Mouse (Mus musculus): Measurements from ENCODE around the gene Dalrd3. TPM values are rescaled to one million over a fixed set of nuclear protein-coding genes. Genes with fewer than 3 reads are reported as not detected.
A peak's percentile ranks its signal among the peaks of the same experiment; 100 is the strongest.

The Dalrd3 gene
- polyA plus RNA-seq, 1 experiment from 2014 or later: 230 TPM

GRCm38 (mm10) chr9:108575321-108576297 is 5.9 kb downstream of the Dalrd3 start:
- no peak overlapping the region for H3K9ac ChIP-seq
- no peak overlapping the region for H3K27ac ChIP-seq
- no peak for ATAC-seq
- no peaks in the 10 kb centered on the region for H3K27me3 ChIP-seq
- WGBS: 90% methylated on average over 37 of the region's 37 CpGs
- peak overlapping the region; percentile 88 for H3K4me2 ChIP-seq
- peaks cover 59% of the 10 kb centered on the region for H3K36me3 ChIP-seq (ENCODE audit: poor library complexity, severe bottlenecking)
- H3K4me1 ChIP-seq: peaks cover 60% of the 10 kb centered on the region
- no peaks in the 10 kb centered on the region for H3K9me3 ChIP-seq (replicated peaks)
- H3K4me3 ChIP-seq: 0 out of 2 replicates have a peak overlapping the region, but pooled peaks have one; percentile 76

GRCm38 (mm10) chr9:108577025-108577424 is 7.3 kb downstream of the Dalrd3 start:
- Histone ChIP-seq H3K9me3 (replicated peaks) (no peaks in the 10 kb centered on the region), H3K27ac (no peak overlapping the region), H3K27me3 (no peaks in the 10 kb centered on the region), H3K4me2 (peak overlapping the region; percentile 88), H3K9ac (peak overlapping the region; percentile 72), H3K4me1 (peaks cover 55% of the 10 kb centered on the region), H3K4me3 (peak overlapping the region; percentile 76), H3K36me3 (ENCODE audit: poor library complexity, severe bottlenecking) (peaks cover 55% of the 10 kb centered on the region)
- no peak for ATAC-seq
- 43% methylated on average over 6 of the region's 6 CpGs for WGBS

GRCm38 (mm10) chr9:108577934-108578544 is 8.4 kb downstream of the Dalrd3 start:
- H3K4me1 ChIP-seq: peaks cover 55% of the 10 kb centered on the region
- WGBS: under 1% methylated on average over 24 of the region's 24 CpGs
- H3K27me3 ChIP-seq: no peaks in the 10 kb centered on the region
- H3K27ac ChIP-seq: peak overlapping the region; percentile 95
- H3K4me3 ChIP-seq: peak overlapping the region; percentile 76
- peak; percentile 26 for ATAC-seq
- H3K4me2 ChIP-seq: peak overlapping the region; percentile 88
- peaks cover 51% of the 10 kb centered on the region for H3K36me3 ChIP-seq (ENCODE audit: poor library complexity, severe bottlenecking)
- peak overlapping the region; percentile 72 for H3K9ac ChIP-seq
- H3K9me3 ChIP-seq (replicated peaks): no peaks in the 10 kb centered on the region

GRCm38 (mm10) chr9:108578545-108579343 is 9.1 kb downstream of the Dalrd3 start, which contains the start of gene Wdr6:
TSS of gene Wdr6 (minus strand) at chr9:108578739.
- Histone ChIP-seq H3K4me2 (peak within 1 kb of the TSS; percentile 88), H3K9me3 (replicated peaks) (no peaks in the 10 kb centered on the region), H3K4me1 (peaks cover 51% of the 10 kb centered on the region), H3K27me3 (no peaks in the 10 kb centered on the region), H3K9ac (peak within 1 kb of the TSS; percentile 72), H3K27ac (peak within 1 kb of the TSS; percentile 95), H3K36me3 (ENCODE audit: poor library complexity, severe bottlenecking) (peaks cover 44% of the 10 kb centered on the region), H3K4me3 (peak within 1 kb of the TSS; percentile 76)
- ATAC-seq: peak; percentile 97
- WGBS: 3% methylated on average over 51 of the region's 51 CpGs

- Histone ChIP-seq H3K27ac (peak overlapping the region; percentile 95), H3K36me3 (ENCODE audit: poor library complexity, severe bottlenecking) (peaks cover 38% of the 10 kb centered on the region), H3K9ac (peak overlapping the region; percentile 72), H3K4me1 (peaks cover 46% of the 10 kb centered on the region), H3K9me3 (replicated peaks) (no peaks in the 10 kb centered on the region), H3K4me2 (peak overlapping the region; percentile 88), H3K27me3 (no peaks in the 10 kb centered on the region), H3K4me3 (peak overlapping the region; percentile 76)
- ATAC-seq: no peak
- WGBS: 68% methylated on average over 5 of the region's 5 CpGs
These were observed 9.6 kb downstream of the Dalrd3 start for GRCm38 (mm10) chr9:108579344-108579690.

GRCm38 (mm10) chr9:108587571-108588180 is 18.0 kb downstream of the Dalrd3 start:
- WGBS: 0% methylated on average over 14 of the region's 14 CpGs
- Histone ChIP-seq H3K4me2 (peak overlapping the region; percentile 58), H3K36me3 (ENCODE audit: poor library complexity, severe bottlenecking) (0 out of 2 replicates have a peak, but pooled peaks cover under 1% of the 10 kb centered on the region), H3K9ac (peak overlapping the region; percentile 58), H3K27me3 (no peaks in the 10 kb centered on the region), H3K4me1 (peaks cover 40% of the 10 kb centered on the region), H3K4me3 (peak overlapping the region; percentile 22), H3K27ac (peak overlapping the region; percentile 97), H3K9me3 (replicated peaks) (no peaks in the 10 kb centered on the region)
- peak; percentile 98 for ATAC-seq

- 69% methylated on average over 5 of the region's 5 CpGs for WGBS
- no peak for ATAC-seq
- H3K4me3 ChIP-seq: no peak overlapping the region
- H3K9ac ChIP-seq: no peak overlapping the region
- H3K4me1 ChIP-seq: peaks cover 40% of the 10 kb centered on the region
- peak overlapping the region; percentile 97 for H3K27ac ChIP-seq
- H3K36me3 ChIP-seq (ENCODE audit: poor library complexity, severe bottlenecking): peaks cover 9% of the 10 kb centered on the region; the same call in 1 of the 2 replicates
- no peak overlapping the region for H3K4me2 ChIP-seq
- no peaks in the 10 kb centered on the region for H3K27me3 ChIP-seq
- H3K9me3 ChIP-seq (replicated peaks): no peaks in the 10 kb centered on the region
These were observed 19.5 kb downstream of the Dalrd3 start for GRCm38 (mm10) chr9:108589229-108589628.

- Histone ChIP-seq H3K27me3 (no peaks in the 10 kb centered on the region), H3K36me3 (ENCODE audit: poor library complexity, severe bottlenecking) (peaks cover 9% of the 10 kb centered on the region; the same call in 1 of the 2 replicates), H3K9me3 (replicated peaks) (no peaks in the 10 kb centered on the region), H3K4me3 (no peak overlapping the region), H3K27ac (peak overlapping the region; percentile 40; the same call in 1 of the 2 replicates), H3K9ac (no peak overlapping the region), H3K4me1 (peaks cover 40% of the 10 kb centered on the region), H3K4me2 (no peak overlapping the region)
- WGBS: 77% methylated on average over 4 of the region's 4 CpGs
- no peak for ATAC-seq
These were observed 21.8 kb downstream of the Dalrd3 start for GRCm38 (mm10) chr9:108591462-108591861.

GRCm38 (mm10) chr9:108594354-108594753 is 24.7 kb downstream of the Dalrd3 start:
- H3K9me3 ChIP-seq (replicated peaks): no peaks in the 10 kb centered on the region
- H3K4me1 ChIP-seq: peaks cover 18% of the 10 kb centered on the region
- no peak overlapping the region for H3K9ac ChIP-seq
- ATAC-seq: no peak
- no peak overlapping the region for H3K4me2 ChIP-seq
- peaks cover 9% of the 10 kb centered on the region; the same call in 1 of the 2 replicates for H3K36me3 ChIP-seq (ENCODE audit: poor library complexity, severe bottlenecking)
- no peak overlapping the region for H3K27ac ChIP-seq
- 88% methylated on average over 3 of the region's 3 CpGs for WGBS
- no peak overlapping the region for H3K4me3 ChIP-seq
- no peaks in the 10 kb centered on the region for H3K27me3 ChIP-seq

GRCm38 (mm10) chr9:108596998-108597764 is 27.5 kb downstream of the Dalrd3 start, which contains the start of gene P4htm:
TSS of gene P4htm (minus strand) at chr9:108597667.
- peaks cover 13% of the 10 kb centered on the region for H3K4me1 ChIP-seq
- no peaks in the 10 kb centered on the region for H3K27me3 ChIP-seq
- H3K9me3 ChIP-seq (replicated peaks): no peaks in the 10 kb centered on the region
- H3K36me3 ChIP-seq (ENCODE audit: poor library complexity, severe bottlenecking): peaks cover 10% of the 10 kb centered on the region; the same call in 1 of the 2 replicates
- 2% methylated on average over 69 of the region's 69 CpGs for WGBS
- H3K9ac ChIP-seq: peak within 1 kb of the TSS; percentile 91
- H3K27ac ChIP-seq: peak within 1 kb of the TSS; percentile 70
- peak within 1 kb of the TSS; percentile 83 for H3K4me3 ChIP-seq
- peak; percentile 88 for ATAC-seq
- H3K4me2 ChIP-seq: peak within 1 kb of the TSS; percentile 89

Measured in forebrain, embryonic 13.5 days (tissue).